Mouse (Mus musculus): ENCODE data around the gene Coro2b.

Coro2b gene

DNA sequence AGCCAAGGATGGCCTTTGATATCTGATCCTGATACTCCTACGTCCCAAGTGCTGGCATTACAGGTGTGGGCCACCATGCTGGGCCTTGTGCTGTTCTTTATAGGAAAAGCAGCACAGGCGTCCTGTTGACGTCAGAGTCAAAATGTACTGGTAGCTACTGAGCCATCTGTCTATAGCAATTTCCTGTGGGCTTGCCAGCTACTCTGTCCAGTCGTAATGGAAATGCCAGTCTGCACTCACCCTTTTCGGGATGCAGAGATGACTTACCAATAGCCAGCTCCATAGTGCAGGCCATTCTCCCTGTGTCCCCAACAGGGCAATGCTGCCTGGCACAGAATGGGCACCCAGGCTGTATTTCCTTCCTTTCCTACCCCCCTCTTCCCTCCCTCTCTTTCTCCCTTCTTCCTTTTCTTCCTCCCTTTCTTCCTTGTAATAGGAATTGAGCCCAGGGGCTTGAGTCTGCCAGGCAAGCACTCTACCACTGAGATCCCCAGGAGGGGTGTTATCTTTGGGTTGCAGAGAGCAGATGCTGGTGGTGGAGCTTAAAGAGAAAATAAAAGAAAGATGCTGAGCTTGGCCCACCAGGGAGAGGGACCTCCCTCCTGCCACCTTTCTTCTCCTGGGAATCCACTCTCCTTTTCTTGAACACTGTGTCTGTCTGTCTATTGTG, 98.6 kb downstream of the Coro2b start:
- no peak for DNase-seq (ENCODE audit: low spot score in 2 of 2)

DNA sequence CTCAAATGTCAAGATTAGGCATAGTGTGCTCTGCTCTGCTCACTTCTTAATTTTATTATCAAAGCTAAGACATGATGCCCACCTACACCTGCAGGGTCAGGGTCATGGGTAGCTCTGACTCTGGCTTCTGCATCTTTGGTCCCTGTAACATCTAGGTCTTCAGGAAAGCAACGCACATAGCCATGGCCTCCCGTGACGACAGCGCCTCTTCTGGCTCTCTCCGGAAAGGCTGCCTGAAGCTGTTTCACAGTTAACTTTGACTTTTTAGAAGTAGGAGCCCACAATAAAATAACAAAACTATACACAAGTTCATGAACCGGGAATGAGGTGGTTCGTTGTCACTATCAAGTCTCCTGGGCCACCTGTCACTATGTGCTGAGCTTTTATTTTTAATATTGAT, 99.4 kb downstream of the Coro2b start:
- DNase-seq (ENCODE audit: low spot score in 2 of 2), result no peak

DNA sequence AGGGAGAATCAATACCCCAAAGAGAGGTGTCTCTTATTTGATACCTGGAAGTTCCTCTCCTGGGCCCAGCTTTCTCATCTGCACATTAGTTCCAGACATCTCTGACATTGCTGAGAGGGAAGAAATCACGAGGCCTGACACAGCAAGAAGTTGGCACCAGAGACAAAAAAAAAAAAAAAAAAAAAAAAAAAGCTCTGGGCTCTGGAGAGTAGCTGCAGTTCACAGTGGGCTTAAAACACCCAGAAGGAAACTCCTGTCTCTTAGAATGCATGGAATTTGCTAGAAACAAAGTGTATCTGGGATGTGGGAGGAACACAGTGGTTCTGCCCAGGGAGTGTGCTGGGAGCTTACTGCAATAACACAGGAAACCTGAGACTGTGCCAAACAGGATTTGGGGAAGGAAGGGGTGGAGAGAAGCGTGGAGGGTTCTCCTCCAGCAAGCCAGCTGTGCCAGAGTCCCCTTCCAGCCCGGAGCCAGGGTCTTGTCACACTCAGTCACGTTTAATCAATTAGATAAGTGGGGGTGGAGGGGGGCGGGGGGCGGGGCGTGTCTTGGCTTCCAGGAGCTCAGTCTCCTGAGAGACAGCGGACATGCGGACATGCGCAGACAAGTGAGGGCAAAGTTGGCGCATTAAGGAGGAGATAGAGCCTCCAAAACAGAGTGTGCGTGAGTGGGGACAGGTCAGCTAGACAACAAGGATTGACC, 101.1 kb downstream of the Coro2b start:
- no peak for DNase-seq (ENCODE audit: low spot score in 2 of 2)

DNA sequence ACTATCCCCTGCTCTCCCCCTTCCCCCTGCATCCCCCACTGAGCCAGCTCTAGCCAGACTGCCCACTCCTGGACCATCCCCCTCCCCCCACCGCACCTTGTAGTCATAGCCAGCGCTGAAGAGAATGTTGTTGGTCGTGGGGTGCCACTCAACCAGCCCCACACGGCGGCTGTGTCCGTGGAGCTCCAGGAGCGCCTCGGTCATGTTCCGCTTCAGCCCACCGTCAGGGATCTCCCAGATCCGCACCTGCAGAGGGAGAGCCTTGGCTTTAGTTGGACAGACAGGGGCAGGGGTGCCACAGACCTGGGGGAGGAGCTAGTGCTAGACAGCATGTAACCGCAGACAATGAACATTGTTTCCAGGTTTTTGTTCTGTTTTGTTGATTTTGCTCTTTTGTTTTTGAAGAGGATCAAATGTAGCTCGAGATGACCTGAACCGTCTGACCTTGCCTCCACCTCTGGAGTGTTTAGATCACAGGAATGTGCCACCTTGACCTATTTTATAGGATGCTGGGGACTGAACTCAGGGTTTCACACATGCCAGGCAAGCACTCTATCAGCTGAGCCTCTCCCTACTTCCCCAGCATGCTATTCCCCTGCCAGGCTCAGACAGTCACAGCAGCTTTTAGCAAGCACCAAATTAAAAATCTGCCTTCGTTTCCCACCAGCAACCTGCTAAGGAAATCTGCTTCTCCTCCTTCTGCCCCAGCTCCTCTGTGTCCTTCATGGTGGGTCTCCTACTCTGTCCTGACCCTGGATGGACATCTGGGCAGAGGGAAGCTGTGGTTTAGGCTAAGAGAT, 104.4 kb downstream of the Coro2b start:
- no peak for DNase-seq (ENCODE audit: low spot score in 2 of 2)

- DNase-seq (ENCODE audit: low spot score in 2 of 2), result no peak
Observed at GRCm38 (mm10) chr9:62430741-62431140, 106.1 kb downstream of the Coro2b start.

DNA sequence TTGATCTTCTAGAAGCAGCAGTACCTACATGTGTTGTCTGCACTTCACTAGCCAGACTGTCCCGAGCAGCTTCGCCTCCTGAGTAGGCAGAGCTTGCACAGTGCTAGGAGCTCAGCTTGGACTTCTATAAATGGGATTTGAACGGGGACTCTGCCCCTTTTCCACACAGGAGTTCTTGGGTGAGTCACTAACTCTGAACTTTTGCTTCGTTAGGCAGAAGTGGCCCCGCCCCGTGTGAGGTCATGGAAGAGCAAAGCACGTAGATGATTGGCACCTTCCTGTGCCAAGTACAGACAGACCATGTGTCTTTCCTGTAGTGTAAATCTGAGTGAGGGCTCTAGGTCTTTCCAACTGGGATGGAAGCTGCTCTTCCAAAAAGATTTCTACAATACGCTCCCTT, 109.8 kb downstream of the Coro2b start:
- no peak for DNase-seq (ENCODE audit: low spot score in 2 of 2)

DNA sequence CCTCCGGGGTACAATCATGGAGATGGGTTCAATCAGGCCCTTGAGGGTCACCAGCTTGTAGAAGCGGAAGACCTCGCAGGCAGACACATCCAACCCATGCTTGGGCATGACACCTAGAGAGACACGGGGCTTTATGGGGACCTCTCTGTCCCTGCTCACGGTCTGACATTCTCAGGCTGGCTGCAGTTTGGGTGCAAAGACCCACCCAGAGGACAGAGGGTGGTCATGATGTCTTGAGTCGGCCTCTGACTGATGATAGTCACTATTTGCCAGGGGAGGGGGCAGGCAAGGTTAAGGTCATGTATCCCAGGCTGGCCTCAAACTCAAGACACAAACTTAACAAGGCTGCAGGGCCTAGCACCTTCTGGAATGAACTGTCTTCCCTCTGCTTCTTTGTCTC, 110.3 kb downstream of the Coro2b start:
- DNase-seq (ENCODE audit: low spot score in 2 of 2), result no peak

DNA sequence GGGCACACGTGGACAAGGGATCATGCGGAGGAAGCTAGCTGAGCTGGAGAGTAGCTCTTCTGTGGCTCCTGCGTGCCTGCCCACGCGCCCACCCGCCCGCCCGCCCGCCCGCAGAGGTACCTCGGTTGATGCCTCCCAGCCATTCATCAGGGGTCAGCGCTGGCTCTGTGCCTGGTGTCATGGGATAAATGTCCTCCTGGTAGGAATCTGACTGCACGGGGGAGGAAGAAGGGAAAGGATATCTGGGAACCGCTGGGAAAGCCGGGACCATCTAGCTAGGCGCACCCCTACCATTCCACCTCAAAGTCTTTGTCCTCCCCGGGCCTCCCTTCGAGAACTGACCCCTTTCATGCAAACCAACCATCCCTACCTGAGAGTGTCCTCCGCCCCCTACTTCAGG, 110.8 kb downstream of the Coro2b start:
- no peak for DNase-seq (ENCODE audit: low spot score in 2 of 2)

DNA sequence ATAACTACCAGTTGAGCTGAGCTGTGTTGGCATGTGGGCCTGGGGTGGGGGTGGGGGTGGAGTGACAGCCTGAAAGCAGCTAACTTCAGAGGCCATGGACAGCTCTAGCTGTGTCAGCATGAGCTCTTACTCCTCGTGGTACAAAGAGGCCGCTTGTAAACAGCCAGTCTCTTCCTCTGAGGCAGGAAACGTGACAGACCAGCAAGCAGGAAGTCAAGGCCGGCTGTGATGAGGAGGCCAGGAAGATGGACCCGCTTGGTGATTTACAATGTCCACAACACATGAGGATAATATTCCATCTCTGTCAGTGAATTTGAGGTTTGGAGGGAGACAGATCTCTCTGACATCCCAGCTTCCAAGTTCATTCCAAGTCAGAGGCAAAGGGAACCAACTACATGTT, 111.6 kb downstream of the Coro2b start:
- DNase-seq (ENCODE audit: low spot score in 2 of 2), result peak; percentile 25 to 32

- DNase-seq (ENCODE audit: low spot score in 2 of 2), result no peak
Observed at GRCm38 (mm10) chr9:62423871-62424270, 113.0 kb downstream of the Coro2b start.

GRCm38 (mm10) chr9:62422926-62423325, 113.9 kb downstream of the Coro2b start:
- DNase-seq (ENCODE audit: low spot score in 2 of 2), result no peak

DNA sequence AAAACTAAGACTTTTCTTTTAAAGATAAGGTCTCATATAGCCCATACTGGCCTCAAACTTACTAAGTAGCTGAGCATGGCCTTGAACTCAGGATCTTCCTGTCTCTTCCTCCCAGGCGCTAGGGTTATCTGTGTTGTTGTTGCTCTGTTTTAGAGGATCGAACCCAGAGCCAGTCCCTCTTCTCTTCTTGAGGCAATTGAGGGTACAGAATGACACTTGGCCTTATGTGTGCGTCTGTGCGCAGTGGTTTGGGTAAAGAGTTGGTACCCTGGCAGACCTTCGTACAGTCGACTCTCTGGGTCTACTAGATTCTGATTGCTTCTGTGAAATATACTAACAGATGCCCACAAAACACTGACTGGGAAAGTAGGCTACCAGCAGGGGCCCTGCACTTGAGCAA, 114.9 kb downstream of the Coro2b start:
- no peak for DNase-seq (ENCODE audit: low spot score in 2 of 2)

DNA sequence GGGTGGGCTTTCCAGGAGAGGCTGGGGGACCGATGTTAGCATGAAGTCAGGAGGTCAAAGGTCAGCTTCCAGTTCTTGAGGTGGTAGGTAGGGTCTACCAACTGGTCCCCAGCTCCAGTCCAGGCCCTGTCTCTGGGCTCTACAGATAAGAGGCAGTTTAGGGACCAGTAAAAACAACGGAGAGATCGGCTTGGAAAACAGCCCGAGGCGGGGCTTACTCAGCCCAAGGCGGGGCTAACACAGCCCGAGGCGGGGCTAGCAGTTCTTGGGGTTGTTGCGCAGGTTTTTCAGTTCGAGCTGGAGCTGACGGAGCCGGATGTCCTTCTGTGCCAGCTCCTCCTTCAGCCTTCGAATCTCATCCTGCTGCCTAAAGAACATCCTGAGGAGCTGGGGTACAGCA, 115.8 kb downstream of the Coro2b start:
- DNase-seq (ENCODE audit: low spot score in 2 of 2), result peak; percentile 54 to 63

GRCm38 (mm10) chr9:62420261-62420917, 116.5 kb downstream of the Coro2b start:
- no peak for DNase-seq (ENCODE audit: low spot score in 2 of 2)

DNA sequence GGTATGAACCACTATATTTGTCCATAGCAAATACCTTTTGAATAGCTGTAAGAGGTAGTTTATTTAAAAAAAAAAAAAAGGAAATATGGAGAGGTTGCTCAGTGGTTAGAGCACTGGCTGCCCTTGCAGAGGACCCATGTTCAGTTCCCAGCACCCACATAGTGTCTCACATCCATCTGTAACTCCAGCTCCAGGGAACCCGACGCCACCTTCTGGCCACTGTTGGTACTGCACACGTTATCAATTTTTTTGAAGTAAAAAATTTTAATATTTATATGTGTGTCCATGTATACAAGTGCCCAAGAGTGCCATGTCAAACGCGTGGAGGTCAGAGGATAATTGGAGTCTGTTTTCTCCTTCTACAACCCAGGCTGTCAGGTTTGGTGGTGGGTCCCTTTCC, 118.1 kb downstream of the Coro2b start:
- no peak for DNase-seq (ENCODE audit: low spot score in 2 of 2)

DNA sequence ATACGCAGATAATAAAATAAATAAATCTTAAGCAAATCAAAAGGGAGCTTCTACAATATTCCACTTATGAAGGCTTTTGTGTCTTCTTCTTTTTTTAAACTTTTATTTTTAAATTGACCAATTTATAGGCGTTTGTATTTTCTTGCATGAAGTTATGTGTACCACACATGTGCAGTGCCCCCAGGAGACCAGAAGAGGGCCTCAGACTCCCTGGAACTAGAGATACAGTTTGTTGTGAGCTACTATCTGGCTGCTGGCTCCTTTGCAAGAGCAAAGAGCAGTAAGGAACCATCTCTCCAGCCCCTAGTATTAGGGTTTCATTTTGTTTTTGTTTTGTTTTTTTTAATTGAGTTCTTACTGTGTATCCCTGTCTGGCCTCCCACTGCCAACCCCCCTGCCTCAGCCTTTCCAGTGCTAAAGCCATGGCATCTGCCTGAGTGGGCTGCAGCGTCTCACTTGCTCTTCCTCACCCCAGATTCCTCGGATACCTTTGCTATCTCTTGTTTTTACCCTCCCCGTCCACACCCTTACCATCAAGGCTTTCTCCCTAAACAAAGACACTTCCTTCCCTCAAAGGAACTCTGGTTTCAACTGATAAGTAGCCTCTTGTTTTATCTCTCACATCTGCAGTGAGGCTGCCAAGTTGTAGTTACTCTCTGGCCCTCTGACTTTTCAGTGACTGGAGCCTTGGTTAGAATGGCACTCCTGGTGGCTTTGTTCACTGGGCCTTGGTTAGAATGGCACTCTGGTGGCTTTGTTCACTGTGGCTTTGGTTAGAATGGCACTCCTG, 129.3 kb downstream of the Coro2b start:
- DNase-seq (ENCODE audit: low spot score in 2 of 2), result no peak

DNA sequence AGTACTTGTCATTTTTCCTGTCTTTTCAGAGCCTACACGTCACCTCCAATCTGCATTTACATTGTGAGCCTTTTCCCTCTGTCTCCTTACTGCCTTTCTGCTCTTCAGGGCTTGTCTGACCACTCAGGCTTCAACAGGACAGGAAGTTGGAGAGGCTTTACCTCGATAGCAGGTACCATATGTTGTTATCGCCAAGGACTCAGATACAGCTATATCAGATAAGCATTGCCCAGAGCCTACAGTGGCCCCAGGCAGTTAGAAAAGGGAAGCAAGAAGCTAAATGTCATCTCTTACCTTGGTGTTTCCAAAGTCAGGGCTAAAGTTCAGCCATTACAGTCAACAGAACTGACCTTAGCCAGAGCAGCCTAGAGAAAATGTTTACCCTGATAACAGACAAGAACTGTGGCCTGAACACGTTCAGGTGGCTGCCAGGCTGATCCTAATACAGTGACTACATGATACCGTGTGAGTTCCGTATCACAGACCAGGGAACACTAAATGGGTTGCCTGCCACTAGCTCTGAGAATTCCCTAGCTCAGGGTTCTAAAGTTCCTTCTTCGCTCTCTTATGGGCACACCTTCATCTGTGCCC, 130.3 kb downstream of the Coro2b start:
- no peak for DNase-seq (ENCODE audit: low spot score in 2 of 2)

DNA sequence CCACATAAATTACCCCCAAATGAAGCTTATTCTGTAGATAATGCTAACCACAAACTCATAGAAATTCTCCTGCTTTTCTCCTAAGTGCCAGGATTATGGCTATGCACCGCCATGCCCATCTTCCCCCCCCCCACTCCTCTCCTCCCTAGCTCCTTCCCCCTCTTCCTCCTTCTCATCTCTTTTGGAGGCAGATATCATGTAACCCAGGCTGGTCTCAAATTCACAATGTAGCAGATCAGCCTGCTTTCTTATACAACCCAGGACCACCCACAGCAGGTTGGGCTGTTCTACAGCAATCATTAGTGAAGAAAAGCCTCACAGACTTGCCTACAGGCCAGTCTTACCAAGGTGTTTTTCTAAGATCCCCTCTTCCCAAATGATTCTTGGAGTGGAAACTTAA, 135.3 kb downstream of the Coro2b start:
- DNase-seq (ENCODE audit: low spot score in 2 of 2), result no peak

DNA sequence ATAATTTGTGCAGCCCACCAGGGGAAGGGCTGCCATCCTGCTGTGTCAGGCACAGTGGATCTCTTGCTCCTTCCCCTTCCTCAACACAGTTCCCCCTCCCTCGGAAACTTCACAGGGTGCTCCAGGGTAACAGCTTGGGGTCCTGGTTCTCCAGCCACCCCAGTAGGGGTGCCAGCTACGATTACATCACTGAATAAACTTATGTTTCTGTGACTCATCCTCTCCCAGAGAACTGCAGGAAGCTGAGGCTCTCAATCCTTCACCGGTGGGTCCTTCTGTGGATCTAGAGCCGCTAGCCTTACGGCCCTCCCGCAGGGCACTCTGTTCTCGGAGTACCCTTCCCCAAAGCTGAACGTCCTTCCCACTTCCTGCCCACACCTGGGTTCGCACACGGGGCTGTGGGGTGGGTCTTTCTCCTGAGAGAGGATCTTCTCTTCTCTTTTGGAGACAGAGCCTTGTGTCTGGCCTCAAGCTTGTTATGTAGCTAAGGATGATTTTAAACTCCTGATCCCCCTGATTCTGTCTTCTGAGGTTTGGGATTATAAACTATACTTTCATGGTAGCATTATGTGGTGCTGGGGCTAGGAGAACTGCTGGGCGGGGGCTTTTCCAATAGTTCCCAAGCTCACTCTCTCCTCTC, 136.2 kb downstream of the Coro2b start:
- no peak for DNase-seq (ENCODE audit: low spot score in 2 of 2)

GRCm38 (mm10) chr9:62394163-62394562, 142.7 kb downstream of the Coro2b start:
- no peak for DNase-seq (ENCODE audit: low spot score in 2 of 2)

DNA sequence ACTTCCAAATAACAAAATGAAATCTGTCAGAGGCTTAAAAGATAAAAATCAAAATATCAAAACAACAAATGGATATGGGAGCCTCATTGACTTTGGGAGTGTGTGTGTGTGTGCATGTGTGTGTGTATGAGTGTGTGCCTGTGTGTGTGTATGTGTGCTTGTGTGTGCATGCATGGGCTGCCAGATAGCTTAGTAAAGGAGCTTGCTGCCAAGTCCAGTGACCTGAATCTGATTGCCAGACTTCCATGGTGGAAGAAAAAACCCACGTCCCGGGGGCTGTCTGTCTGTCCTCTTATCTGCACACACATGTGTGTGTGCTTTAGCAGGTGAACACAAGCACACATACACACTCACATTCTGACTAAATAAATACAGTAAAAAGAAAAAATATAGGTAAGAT, 143.3 kb downstream of the Coro2b start:
- DNase-seq (ENCODE audit: low spot score in 2 of 2), result no peak
